Mouse (Mus musculus): ENCODE results near the gene Kctd11.

The Kctd11 gene

DNA sequence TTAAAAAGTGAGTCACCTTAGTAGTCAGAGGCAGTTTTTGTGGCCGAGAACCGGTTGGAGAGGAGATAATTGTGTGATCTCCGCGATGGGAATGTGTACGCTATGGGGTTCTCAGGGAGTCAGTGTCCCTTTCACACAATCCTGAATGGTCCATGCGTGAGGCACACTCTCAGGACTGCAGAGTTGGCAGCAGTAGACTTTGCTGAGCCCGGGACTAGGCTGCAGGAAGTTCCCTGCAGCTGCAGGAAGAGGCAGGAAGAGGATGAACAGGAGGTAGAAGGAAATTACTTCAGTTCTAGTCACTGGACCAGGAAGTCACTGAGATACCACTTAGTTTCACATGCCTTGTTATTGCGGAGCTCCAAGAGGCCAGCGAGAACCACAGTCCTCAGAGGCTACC is 32.1 kb downstream of the Kctd11 start:
- no peak for DNase-seq (ENCODE audit: inconsistent ontology term)

DNA sequence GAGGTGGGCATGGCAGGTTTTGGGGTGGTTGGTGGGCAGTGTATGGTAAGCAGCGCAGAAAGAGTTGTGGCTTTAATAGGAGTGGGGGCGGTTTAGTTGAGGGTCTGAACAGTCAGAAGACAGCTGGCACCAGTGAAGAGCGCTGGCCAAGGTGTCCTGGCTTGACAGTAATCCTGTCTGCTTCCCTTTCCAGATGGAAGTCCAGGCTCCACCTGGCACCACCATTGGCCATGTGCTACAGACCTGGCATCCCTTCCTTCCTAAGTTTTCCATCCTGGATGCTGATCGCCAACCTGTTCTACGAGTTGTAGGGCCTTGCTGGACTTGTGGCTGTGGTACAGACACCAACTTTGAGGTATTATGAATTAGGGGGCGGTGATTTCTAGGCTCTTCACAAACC is 33.2 kb downstream of the Kctd11 start:
- no peak for DNase-seq (ENCODE audit: inconsistent ontology term)

DNA sequence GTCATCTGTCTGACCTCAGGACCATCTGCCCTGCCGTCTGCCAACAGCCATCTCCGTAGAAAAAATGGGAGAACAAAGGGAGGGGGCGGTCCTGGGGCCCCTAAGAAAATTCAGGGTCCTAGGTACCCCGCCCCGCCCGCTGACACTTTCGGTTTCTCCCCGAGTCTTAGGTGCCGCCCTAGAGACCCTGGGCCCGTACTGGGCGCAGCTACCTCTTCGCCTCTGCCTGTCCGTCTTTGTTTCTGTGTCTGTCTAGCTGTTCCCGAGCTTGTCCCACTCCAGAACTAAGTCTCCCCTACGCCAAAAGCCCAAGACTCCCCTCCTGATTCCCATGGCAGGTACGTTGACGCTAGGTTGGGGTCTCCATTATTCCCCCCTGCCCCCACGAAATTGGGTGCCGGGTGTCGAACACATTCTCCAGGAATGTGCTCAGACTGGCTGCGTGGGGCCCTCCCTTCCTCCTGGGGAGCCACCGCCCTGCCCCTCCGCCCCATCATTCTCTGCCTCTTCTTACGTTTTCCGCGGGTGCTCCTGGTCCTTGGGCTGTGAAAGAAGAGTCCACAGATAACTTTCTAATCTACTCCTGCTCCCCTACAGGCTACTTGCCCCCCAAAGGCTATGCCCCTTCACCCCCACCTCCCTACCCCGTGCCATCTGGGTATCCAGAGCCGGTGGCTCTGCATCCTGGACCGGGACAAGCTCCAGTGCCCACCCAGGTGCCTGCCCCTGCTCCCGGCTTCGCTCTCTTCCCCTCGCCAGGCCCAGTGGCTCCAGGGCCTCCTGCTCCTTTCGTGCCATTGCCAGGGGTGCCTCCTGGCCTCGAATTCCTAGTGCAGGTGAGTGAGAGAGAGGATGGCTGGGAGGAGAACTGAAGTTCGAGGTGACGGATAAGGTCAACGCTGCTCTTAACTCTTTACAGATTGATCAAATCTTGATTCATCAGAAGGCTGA is 34.2 kb downstream of the Kctd11 start:
- DNase-seq (ENCODE audit: inconsistent ontology term): peak; percentile 42

DNA sequence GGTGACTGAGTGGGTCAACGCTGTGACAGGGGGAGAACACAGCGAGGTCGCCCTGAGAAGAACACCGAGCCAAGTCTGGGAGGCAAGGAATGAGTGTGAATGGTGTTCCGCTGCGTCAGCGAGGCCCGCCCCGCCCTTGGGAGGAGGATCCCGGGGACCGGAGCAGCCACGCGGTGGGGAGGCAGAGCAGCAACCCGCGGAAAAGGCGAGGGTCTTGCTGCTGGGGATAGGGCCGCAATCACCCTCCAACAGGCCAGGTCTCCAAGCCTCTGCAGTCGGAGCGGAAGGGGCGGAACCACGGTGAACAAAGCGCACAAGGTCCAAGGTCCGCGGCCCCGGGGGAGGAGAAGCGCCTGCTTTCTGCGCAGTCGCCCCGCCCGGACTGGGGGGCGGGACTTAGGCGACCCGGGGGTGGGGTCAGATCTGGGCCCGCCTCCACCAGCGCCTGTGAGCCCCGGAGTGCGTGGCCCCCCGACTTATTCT is 35.0 kb downstream of the Kctd11 start, which contains the start of gene Plscr3:
Gene Plscr3, plus strand, starts transcription at position 179 of the 483 bp plus-strand sequence.
- peak; percentile 95 for DNase-seq (ENCODE audit: inconsistent ontology term)

DNA sequence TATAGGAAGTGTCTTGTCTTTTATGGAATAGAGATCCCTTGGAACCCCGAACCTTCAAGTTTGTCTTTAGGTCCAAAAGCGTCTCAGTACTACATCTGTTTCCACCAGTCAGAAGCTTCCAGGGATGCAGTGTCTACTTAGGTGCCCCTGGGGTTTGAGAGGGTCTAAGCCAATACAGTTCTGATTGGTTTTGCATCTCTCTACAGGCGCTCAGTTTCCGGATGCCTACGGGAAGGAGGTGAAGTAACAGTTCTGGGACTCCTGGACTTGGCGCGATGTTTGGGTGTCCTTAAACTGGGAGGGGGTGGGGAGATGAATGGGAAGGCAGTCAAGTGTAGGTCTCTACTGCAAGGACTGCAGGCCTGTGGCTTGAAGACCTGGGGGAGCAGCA is 42.5 kb downstream of the Kctd11 start:
- no peak for DNase-seq (ENCODE audit: inconsistent ontology term)

DNA sequence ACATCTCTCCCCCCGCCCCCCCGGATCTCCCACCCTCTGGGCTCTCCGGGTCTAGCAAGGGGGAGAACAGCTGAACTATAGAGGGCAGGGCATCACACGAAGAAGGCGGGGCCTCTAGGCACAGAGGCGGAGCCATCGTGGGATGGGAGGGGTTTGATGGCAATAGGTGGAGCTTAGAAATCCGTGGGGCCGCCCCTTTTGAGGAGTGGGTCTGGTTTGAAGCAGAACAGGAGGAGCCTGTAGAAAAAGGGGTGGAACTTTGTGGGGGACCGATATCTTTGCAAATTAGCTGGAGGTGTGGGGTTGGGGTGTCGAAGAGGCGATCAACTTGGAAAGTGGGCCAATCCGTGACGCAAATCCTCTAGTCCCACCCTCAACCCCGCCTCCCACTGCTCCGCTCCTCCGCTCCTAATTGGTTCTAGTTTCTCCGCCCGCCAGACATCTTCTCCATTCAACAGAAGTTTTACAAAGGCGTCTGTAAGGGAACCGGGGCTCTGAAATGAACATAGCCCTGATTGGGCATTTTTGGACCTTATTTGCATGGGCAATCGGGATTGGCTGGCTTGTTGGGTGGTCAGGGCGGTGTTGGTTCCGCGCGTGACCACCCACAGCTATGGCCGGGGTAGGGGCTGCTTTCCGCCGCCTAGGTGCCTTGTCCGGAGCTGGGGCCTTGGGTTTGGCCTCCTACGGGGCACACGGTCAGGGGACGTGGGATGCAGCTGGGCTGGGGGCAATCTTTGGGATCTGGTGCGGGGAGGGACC is 43.1 kb downstream of the Kctd11 start, which contains the start of gene Tmem256:
Gene Tmem256, plus strand, starts transcription at position 563 of the 762 bp plus-strand sequence.
- DNase-seq (ENCODE audit: inconsistent ontology term): peak; percentile 99

DNA sequence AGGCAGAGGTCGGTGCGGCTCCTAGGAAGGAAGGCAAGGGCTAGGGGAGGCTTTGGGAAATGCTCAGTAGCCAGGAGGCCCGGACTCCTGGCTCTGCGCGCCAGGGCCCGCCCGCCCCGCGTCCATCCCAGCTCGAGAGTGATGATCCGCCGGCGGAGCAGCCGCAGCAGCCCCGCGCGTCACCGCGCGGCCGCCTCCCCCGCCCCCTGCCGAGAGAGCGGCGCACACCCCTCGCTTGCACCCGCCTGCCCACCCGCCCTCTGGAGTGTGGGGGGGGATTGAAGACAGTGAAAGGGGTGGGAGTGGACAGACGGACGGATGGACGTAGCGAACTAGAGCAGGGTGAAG is 43.6 kb downstream of the Kctd11 start, which contains the start of gene Nlgn2:
Gene Nlgn2, minus strand, starts transcription at position 181 of the 348 bp plus-strand sequence.
- DNase-seq (ENCODE audit: inconsistent ontology term): no peak

DNA sequence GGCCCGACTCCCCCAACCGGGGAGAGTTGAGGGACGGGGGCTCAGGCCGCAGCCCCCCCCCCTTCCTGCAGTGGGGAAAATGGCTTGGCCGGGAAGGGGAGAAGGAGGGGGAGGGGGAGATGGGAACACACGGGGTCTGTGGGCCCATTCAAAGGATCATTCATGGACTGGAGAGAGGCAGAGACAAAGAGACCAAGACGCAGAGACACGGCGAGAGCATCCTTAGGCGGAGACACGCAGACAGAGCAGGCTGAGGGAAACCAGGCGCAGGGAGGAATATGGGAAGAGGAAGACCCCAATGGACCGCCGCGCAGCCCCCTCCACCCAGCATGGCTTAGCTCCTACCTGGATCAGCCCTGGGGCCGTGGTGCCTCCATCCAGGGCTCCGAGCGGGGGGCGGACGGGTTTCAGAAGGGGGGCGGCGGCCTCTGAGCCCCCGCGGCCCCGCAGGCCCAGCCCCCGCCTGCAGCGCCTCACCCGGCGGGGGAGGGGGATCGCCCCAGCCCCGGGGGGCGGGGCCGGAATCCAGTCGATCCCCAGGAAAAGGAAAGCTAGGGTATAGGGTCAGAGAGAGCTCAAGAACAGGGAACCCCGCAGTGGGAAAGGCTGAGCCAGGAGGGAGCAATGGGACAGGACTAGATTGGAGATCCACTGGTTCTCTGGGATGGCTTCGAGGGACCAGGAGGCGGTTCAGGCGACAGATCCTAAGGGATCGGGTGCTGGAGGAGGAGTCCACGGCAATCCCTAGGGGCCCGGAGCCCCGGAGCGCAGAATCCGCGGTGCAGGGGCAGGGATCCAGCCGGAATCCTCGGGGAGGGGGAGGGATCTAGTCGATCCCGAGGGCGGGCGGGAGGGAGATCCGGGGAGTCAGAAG is 44.3 kb downstream of the Kctd11 start:
- peak; percentile 64 for DNase-seq (ENCODE audit: inconsistent ontology term)

DNA sequence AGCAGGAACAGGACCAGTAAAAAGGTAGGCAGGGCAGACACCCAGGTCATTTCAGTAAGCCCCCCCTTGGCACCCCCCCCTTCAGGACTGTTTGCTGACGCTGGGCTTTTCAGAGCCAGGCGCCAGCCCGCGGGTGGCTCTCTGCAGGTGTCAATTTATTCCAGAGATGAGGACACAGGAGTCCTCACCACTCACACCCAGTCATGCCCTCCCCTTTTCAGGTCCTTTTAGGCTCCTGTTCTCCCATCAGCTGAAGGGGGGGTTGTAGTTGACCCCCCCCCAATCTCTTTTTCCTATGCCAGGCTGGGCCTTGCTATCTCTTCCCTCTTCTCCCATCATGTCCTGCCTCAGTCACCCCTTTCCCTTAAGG is 45.3 kb downstream of the Kctd11 start:
- no peak for DNase-seq (ENCODE audit: inconsistent ontology term)

DNA sequence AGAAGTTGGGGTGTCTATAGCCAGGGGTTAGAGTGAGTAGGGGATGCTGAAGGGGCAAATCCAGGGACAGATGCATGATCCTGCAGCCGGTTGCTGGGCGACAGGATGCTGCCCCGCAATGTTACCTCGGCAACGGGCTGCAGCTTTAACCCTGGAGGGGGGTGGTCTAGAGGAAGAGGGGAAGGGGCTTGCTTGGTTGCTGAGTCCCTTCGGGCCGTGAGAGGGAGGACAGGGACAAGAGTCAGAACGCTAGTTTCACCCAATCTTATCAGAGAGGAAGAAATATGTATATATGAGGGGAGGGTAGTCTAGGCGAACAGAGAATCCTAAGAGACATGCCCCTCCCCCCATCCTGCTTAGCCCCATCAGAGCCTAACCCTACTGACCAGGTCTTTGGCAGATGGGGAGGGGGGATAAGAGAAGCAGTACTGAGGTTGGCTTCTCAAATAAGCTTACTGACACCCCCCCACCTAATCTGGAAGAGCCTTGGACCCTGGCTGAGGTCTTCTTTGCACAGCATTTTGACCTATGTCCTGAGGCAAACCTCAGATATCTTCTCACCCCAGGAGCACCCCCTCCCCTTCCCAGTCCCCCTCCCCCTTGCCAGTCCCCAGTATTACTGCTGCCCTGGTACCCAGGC is 45.8 kb downstream of the Kctd11 start:
- peak; percentile 5 for DNase-seq (ENCODE audit: inconsistent ontology term)

DNA sequence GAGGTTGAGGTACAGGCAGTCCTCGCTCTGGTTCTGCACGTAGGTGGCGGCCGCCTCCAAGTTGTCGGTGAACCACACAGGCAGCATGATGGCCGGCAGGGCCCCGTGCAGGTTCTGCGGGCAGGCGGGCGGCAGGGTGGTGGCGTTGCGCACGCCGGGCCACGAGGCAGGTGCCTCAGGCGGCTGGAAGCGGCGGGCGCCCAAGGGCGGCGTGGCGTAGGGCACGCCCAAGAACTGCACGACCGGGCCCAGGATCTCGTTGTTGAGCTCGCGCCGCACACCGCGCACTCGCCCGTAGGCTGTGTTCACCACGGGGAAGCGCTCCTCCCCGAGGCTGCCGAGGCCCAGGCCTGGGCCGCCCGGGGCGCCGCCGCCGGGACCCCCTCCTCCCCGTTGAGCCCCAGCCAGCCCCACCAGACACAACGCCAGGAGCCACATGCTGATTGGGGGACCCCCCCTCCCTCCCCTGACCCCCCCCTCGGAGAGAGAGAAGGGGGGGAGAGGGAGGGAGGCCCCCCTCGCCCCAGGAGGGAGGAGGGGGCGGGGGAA is 47.1 kb downstream of the Kctd11 start:
- peak; percentile 19 for DNase-seq (ENCODE audit: inconsistent ontology term)

DNA sequence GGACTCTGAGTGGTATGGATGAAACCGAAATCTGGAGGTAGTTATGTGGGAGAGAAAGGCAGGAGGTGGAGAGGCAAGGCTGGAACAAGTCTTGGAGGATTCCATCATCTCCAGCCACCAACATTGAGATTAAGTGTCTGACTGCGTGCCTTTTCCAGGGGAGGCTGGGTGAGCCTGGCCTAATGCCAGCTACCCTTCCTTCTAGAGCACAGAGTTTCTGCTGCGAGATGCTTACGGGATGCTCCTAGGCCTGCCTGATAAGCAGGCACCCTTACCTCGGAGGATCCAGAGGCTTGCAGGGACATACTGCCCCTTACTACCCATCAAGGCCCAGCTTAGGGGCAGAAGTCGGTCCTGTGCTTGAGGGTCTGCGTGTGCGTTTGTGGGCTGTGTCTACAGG is 47.7 kb downstream of the Kctd11 start:
- no peak for DNase-seq (ENCODE audit: inconsistent ontology term)

DNA sequence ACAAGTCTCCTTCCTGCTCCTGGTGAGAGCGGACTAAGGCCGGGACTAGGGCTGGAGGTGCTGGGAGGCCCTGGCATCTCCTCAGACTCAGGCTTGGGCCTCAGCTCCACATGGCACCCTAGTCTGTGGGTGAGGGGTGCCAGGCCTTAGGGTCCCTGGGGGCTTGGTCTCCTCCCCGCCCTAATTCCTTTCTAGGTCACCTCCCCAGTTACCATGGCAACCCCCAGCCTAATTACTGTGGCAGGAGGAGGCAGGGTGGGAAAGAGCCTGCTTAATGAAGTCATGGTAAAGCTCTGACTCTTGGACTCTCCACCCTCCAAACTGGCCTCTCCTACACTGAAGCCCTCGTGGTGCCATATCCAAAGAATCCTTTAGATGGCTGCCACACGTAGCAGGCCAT is 52.4 kb downstream of the Kctd11 start:
- no peak for DNase-seq (ENCODE audit: inconsistent ontology term)
